Mouse (Mus musculus) intestine, embryonic 14.5 days (tissue): ENCODE results near the gene Desi2. TPM values are rescaled to one million over a fixed set of nuclear protein-coding genes. Genes with fewer than 3 reads are reported as not detected.
A peak's percentile ranks its signal among the peaks of the same experiment; 100 is the strongest.
"Not testable (repeated sequence)": the region's sequence is repeated elsewhere in the genome, so short reads cannot be mapped to it uniquely, and the experiment has no call there.

Experiments used
- ATAC-seq: fragments of 200-750 bp; cut with Nextera tagmentation; replicated peaks from 2 replicates; pipeline ENCODE4 v1.8.0; 2017; ENCODE audit warnings: low read depth, moderate number of reproducible peaks, moderate TSS enrichment, moderate library complexity; ENCODE audit not compliant: low FRiP score, low TSS enrichment
- DNase-seq: peaks from one replicate; pipeline ENCODE4 v3.0.0-alpha.2; 2018; ENCODE audit warnings: low spot score
- H3K27ac ChIP-seq: fragments of 300-500 bp; sonication (generic); 2 replicates; pipeline ENCODE4 v1.5.1; 2014; ENCODE audit warnings: low read depth, mild to moderate bottlenecking, control low read depth
- H3K27me3 ChIP-seq: fragments of 300-500 bp; sonication (generic); replicated peaks from 2 replicates; pipeline ENCODE4 v1.6.1; 2014; ENCODE audit warnings: low read length, control low read depth; ENCODE audit not compliant: control insufficient read depth, insufficient read depth
- H3K36me3 ChIP-seq: fragments of 300-500 bp; sonication (generic); 2 replicates; pipeline ENCODE4 v1.6.1; 2014; ENCODE audit warnings: low read length, control low read depth; ENCODE audit not compliant: control insufficient read depth, insufficient read depth
- H3K4me1 ChIP-seq: fragments of 300-500 bp; sonication (generic); replicated peaks from 2 replicates; pipeline ENCODE4 v1.6.1; 2014; ENCODE audit warnings: low read length, control low read depth, mixed read lengths; ENCODE audit not compliant: control insufficient read depth, insufficient read depth
- H3K4me2 ChIP-seq: fragments of 300-500 bp; sonication (generic); 2 replicates; pipeline ENCODE4 v1.6.1; 2014; ENCODE audit warnings: low read length
- H3K4me3 ChIP-seq: fragments of 300-500 bp; sonication (generic); 2 replicates; pipeline ENCODE4 v1.5.1; 2014; ENCODE audit warnings: low read depth, low read length, control low read depth, mixed read lengths
- H3K9ac ChIP-seq: fragments of 300-500 bp; sonication (generic); 2 replicates; pipeline ENCODE4 v1.6.1; 2014; ENCODE audit warnings: mild to moderate bottlenecking, low read length
- H3K9me3 ChIP-seq: fragments of 300-500 bp; sonication (generic); 2 replicates; pipeline ENCODE4 v1.6.1; 2016; ENCODE audit warnings: low read length, control low read depth; ENCODE audit not compliant: control insufficient read depth
- WGBS: fragments of 180-500 bp; shearing (Covaris S2); extraction: QIAGEN DNeasy Blood & Tissue Kit; methylation state at CpG from one replicate; pipeline ENCODE4 v1.1.7; 2014; 5-methylcytosine and 5-hydroxymethylcytosine counted together
- polyA plus RNA-seq: library from polyadenylated mRNA; unstranded; fragments of >200 nt; fragmentation: Nextera tagmentation; extraction: Ambion mirVana; gene quantifications from 2 replicates; pipeline ENCODE4 v1.2.1, GENCODE M21; 2014

Desi2 gene
- polyA plus RNA-seq: 18.6 and 23.4 TPM in 2 replicates

- Histone ChIP-seq H3K4me2 (peak within 1 kb of the TSS; percentile 71), H3K27ac (peak within 1 kb of the TSS; percentile 65; the same call in 1 of the 2 replicates), H3K9ac (peak within 1 kb of the TSS; percentile 42), H3K4me3 (peak within 1 kb of the TSS; percentile 50)
- ATAC-seq (peak; percentile 99), DNase-seq (peak; percentile 91)
- H3K9me3 ChIP-seq, H3K36me3 ChIP-seq, H3K4me1 ChIP-seq, H3K27me3 ChIP-seq: not testable (repeated sequence)
- under 1% methylated on average over 36 of the region's 37 CpGs for WGBS
Measured at GRCm38 (mm10) chr1:178187216-178187791, at the start of gene Desi2. Desi2 (plus strand) TSS chr1:178187417.

- DNase-seq: not testable (repeated sequence)
- 11% methylated on average over 2 of the region's 2 CpGs for WGBS
Measured at GRCm38 (mm10) chr1:178146513-178146912, 40.7 kb upstream of the Desi2 start.

GRCm38 (mm10) chr1:178146915-178147314 is 40.3 kb upstream of the Desi2 start:
- H3K4me1 ChIP-seq, H3K9me3 ChIP-seq, H3K27me3 ChIP-seq, H3K9ac ChIP-seq, H3K4me2 ChIP-seq, H3K4me3 ChIP-seq, ATAC-seq, H3K36me3 ChIP-seq, H3K27ac ChIP-seq, DNase-seq: not testable (repeated sequence)
- WGBS: 67% methylated on average over 3 of the region's 4 CpGs

More at GRCm38 (mm10) chr1:178146513-178146912, 40.7 kb upstream of the Desi2 start:
- H3K27me3 ChIP-seq, H3K9me3 ChIP-seq, H3K27ac ChIP-seq, H3K4me3 ChIP-seq, H3K9ac ChIP-seq, H3K36me3 ChIP-seq, H3K4me1 ChIP-seq, H3K4me2 ChIP-seq: not testable (repeated sequence)
- 0 out of 2 replicates have a peak, but pooled peaks have one; percentile 55 for ATAC-seq

- Histone ChIP-seq H3K4me1 (no peaks in the 10 kb centered on the region), H3K9ac (no peak overlapping the region), H3K27me3 (no peaks in the 10 kb centered on the region), H3K9me3 (no peaks in the 10 kb centered on the region), H3K4me2 (no peak overlapping the region), H3K4me3 (no peak overlapping the region), H3K36me3 (no peaks in the 10 kb centered on the region), H3K27ac (no peak overlapping the region)
- DNase-seq: no peak
- no peak for ATAC-seq
- WGBS: 90% methylated on average over 2 of the region's 2 CpGs
Measured at GRCm38 (mm10) chr1:178182251-178182650, 5.0 kb upstream of the Desi2 start.

- Histone ChIP-seq H3K9ac (no peak overlapping the region), H3K4me2 (no peak overlapping the region), H3K4me3 (no peak overlapping the region), H3K36me3 (no peaks in the 10 kb centered on the region), H3K27ac (no peak overlapping the region), H3K27me3 (no peaks in the 10 kb centered on the region), H3K4me1 (peaks cover 7% of the 10 kb centered on the region), H3K9me3 (no peaks in the 10 kb centered on the region)
- ATAC-seq: no peak
- DNase-seq: no peak
Measured at GRCm38 (mm10) chr1:178185591-178185990, 1.6 kb upstream of the Desi2 start.

GRCm38 (mm10) chr1:178187810-178188209 is 593 bp downstream of the Desi2 start:
- not testable (repeated sequence) for H3K4me1 ChIP-seq, H3K9me3 ChIP-seq, H3K27me3 ChIP-seq, H3K36me3 ChIP-seq
- under 1% methylated on average over 23 of the region's 38 CpGs for WGBS
- H3K27ac ChIP-seq: peak overlapping the region; percentile 65; the same call in 1 of the 2 replicates
- peak overlapping the region; percentile 34; the same call in 1 of the 2 replicates for H3K9ac ChIP-seq
- peak; percentile 85 for DNase-seq
- ATAC-seq: peak; percentile 82
- H3K4me2 ChIP-seq: peak overlapping the region; percentile 33
- peak overlapping the region; percentile 50 for H3K4me3 ChIP-seq

- H3K27me3 ChIP-seq: no peaks in the 10 kb centered on the region
- no peaks in the 10 kb centered on the region for H3K36me3 ChIP-seq
- peaks cover 7% of the 10 kb centered on the region for H3K4me1 ChIP-seq
- no peak for ATAC-seq
- peak overlapping the region; percentile 35; the same call in 1 of the 2 replicates for H3K9ac ChIP-seq
- peak overlapping the region; percentile 71 for H3K4me2 ChIP-seq
- WGBS: 4% methylated on average over 13 of the region's 13 CpGs
- H3K9me3 ChIP-seq: no peaks in the 10 kb centered on the region
- no peak overlapping the region for H3K27ac ChIP-seq
- H3K4me3 ChIP-seq: peak overlapping the region; percentile 38
- peak; percentile 52 for DNase-seq
Measured at GRCm38 (mm10) chr1:178188386-178188785, 1.2 kb downstream of the Desi2 start.

GRCm38 (mm10) chr1:178205701-178206325 is 18.6 kb downstream of the Desi2 start:
- no peaks in the 10 kb centered on the region for H3K27me3 ChIP-seq
- H3K9me3 ChIP-seq: peaks cover 4% of the 10 kb centered on the region; the same call in 1 of the 2 replicates
- WGBS: 86% methylated on average over 10 of the region's 10 CpGs
- no peak overlapping the region for H3K4me2 ChIP-seq
- no peaks in the 10 kb centered on the region for H3K4me1 ChIP-seq
- H3K4me3 ChIP-seq: no peak overlapping the region
- H3K9ac ChIP-seq: no peak overlapping the region
- H3K36me3 ChIP-seq: no peaks in the 10 kb centered on the region
- no peak for DNase-seq
- ATAC-seq: no peak
- no peak overlapping the region for H3K27ac ChIP-seq

GRCm38 (mm10) chr1:178207856-178208255 is 20.6 kb downstream of the Desi2 start:
- H3K9me3 ChIP-seq, H3K4me2 ChIP-seq, H3K4me1 ChIP-seq, H3K4me3 ChIP-seq, H3K9ac ChIP-seq, H3K36me3 ChIP-seq, H3K27ac ChIP-seq, ATAC-seq, H3K27me3 ChIP-seq, DNase-seq: not testable (repeated sequence)
- WGBS: 87% methylated on average over 4 of the region's 4 CpGs
